Mouse (Mus musculus) midbrain, embryonic 11.5 days (tissue): ENCODE data around the gene Dkc1. TPM values are rescaled to one million over a fixed set of nuclear protein-coding genes. Genes with fewer than 3 reads are reported as not detected.

Experiments used
- polyA plus RNA-seq: library from polyadenylated mRNA; unstranded; fragments of >200 nt; fragmentation: Nextera tagmentation; extraction: Ambion mirVana; gene quantifications from 2 replicates; pipeline ENCODE4 v1.2.1, GENCODE M21; 2014

Gene Dkc1
- polyA plus RNA-seq, 1 experiment from 2014 or later = 119 TPM

Other genes starting within 250 kb of the Dkc1 start
- 1.2 and 1.3 TPM in 2 replicates for gene Gab3, start 10.4 kb upstream of the Dkc1 start, polyA plus RNA-seq
- gene Mpp1, start 35.2 kb downstream of the Dkc1 start, polyA plus RNA-seq = 24.6 and 28.6 TPM in 2 replicates
- gene Smim9, start 67.9 kb downstream of the Dkc1 start, polyA plus RNA-seq = not detected in 2 replicates